Mouse (Mus musculus): Measurements from ENCODE around the gene Adcy10.

Gene Adcy10

GRCm38 (mm10) chr1:165536079-165536675 is 51.2 kb downstream of the Adcy10 start:
- in situ Hi-C loops (cut with MseI, MboI): no loop called here

GRCm38 (mm10) chr1:165537241-165537807 is 52.3 kb downstream of the Adcy10 start:
- in situ Hi-C loops (cut with MseI, MboI): no loop called here

- in situ Hi-C loops (cut with MseI, MboI): no loop called here
These were observed 71.7 kb downstream of the Adcy10 start for GRCm38 (mm10) chr1:165556711-165557110.

GRCm38 (mm10) chr1:165559073-165559472 is 74.1 kb downstream of the Adcy10 start:
- in situ Hi-C loops (cut with MseI, MboI): no loop called here

- in situ Hi-C loops (cut with MseI, MboI): no loop called here
These were observed 80.3 kb downstream of the Adcy10 start for GRCm38 (mm10) chr1:165565283-165565682.

- in situ Hi-C loops (cut with MseI, MboI): no loop called here
These were observed 82.5 kb downstream of the Adcy10 start for GRCm38 (mm10) chr1:165567466-165567865.

- in situ Hi-C loops (cut with MseI, MboI): loop anchor here (10.0 kb wide), 2 partner anchors 201 to 211 kb away; no protein-coding TSS in a partner anchor
These were observed 91.0 kb downstream of the Adcy10 start for GRCm38 (mm10) chr1:165576005-165576404.

- in situ Hi-C loops (cut with MseI, MboI): loop anchor here (10.0 kb wide), 2 partner anchors 202 to 212 kb away; no protein-coding TSS in a partner anchor
These were observed 91.6 kb downstream of the Adcy10 start for GRCm38 (mm10) chr1:165576459-165577112.

GRCm38 (mm10) chr1:165579332-165579731 is 94.3 kb downstream of the Adcy10 start:
- in situ Hi-C loops (cut with MseI, MboI): loop anchor here (10.0 kb wide), 2 partner anchors 205 to 215 kb away; no protein-coding TSS in a partner anchor

- in situ Hi-C loops (cut with MseI, MboI): loop anchor here (10.0 kb wide), 1 partner anchor 154 kb away; no protein-coding TSS in a partner anchor
These were observed 96.3 kb downstream of the Adcy10 start for GRCm38 (mm10) chr1:165581255-165581654.

GRCm38 (mm10) chr1:165583529-165584184 is 98.7 kb downstream of the Adcy10 start:
- in situ Hi-C loops (cut with MseI, MboI): loop anchor here (10.0 kb wide), 1 partner anchor 151 kb away; no protein-coding TSS in a partner anchor

GRCm38 (mm10) chr1:165585389-165586104 is 100.6 kb downstream of the Adcy10 start:
- in situ Hi-C loops (cut with MseI, MboI): loop anchor here (5.0 to 10.0 kb wide), 2 partner anchors 67 to 149 kb away; no protein-coding TSS in a partner anchor

GRCm38 (mm10) chr1:165586366-165586765 is 101.4 kb downstream of the Adcy10 start:
- in situ Hi-C loops (cut with MseI, MboI): loop anchor here (5.0 to 10.0 kb wide), 2 partner anchors 66 to 148 kb away; no protein-coding TSS in a partner anchor

- in situ Hi-C loops (cut with MseI, MboI): loop anchor here (5.0 to 10.0 kb wide), 2 partner anchors 64 to 147 kb away; no protein-coding TSS in a partner anchor
These were observed 102.9 kb downstream of the Adcy10 start for GRCm38 (mm10) chr1:165587845-165588244.

GRCm38 (mm10) chr1:165589280-165590048 is 104.5 kb downstream of the Adcy10 start:
- in situ Hi-C loops (cut with MseI, MboI): loop anchor here (5.0 to 10.0 kb wide), 3 partner anchors 48 to 145 kb away; no protein-coding TSS in a partner anchor

- in situ Hi-C loops (cut with MseI, MboI): loop anchor here in 1 of 2 experiments (5.0 kb wide), 1 partner anchor 47 kb away; no protein-coding TSS in a partner anchor
These were observed 105.8 kb downstream of the Adcy10 start for GRCm38 (mm10) chr1:165590760-165591159.

- in situ Hi-C loops (cut with MseI, MboI): loop anchor here in 1 of 2 experiments (5.0 kb wide), 1 partner anchor 45 kb away; no protein-coding TSS in a partner anchor
These were observed 107.5 kb downstream of the Adcy10 start for GRCm38 (mm10) chr1:165592295-165593082.

- in situ Hi-C loops (cut with MseI, MboI): loop anchor here in 1 of 2 experiments (5.0 kb wide), 1 partner anchor 42 kb away; no protein-coding TSS in a partner anchor
These were observed 109.9 kb downstream of the Adcy10 start for GRCm38 (mm10) chr1:165594699-165595421.

Measured in mouse trophoblast stem cell (cell line).